Mouse (Mus musculus) granulocyte monocyte progenitor cell, adult 5-6 weeks (primary cell): Measurements from ENCODE around the gene Mastl. TPM values are rescaled to one million over a fixed set of nuclear protein-coding genes. Genes with fewer than 3 reads are reported as not detected.

Experiments used
- ATAC-seq: replicated peaks from 2 replicates; pipeline ENCODE4 v1.8.0; 2016; ENCODE audit warnings: mild to moderate bottlenecking, moderate TSS enrichment, inconsistent platforms; ENCODE audit not compliant: poor library complexity, severe bottlenecking
- total RNA-seq, 2 experiments: library from RNA; stranded (forward) in 1 of 2; stranded (reverse) in 1 of 2; fragments of 200-712, 200-1000 nt in 1 of 2; fragments of >200 nt in 1 of 2; fragmentation: Nextera tagmentation in 1 of 2; gene quantifications; 2 replicates each; pipeline ENCODE4 v1.2.3; 2014 to 2017

Mastl gene
- 5.7 and 8.8 TPM in 2 replicates for total RNA-seq (2014; fragmentation: Nextera tagmentation)
- 9.4 and 11.9 TPM in 2 replicates for total RNA-seq (2017)

GRCm38 (mm10) chr2:23155777-23156607 lies at the start of gene Mastl, which contains the start of gene Yme1l1:
Gene Mastl (minus strand): TSS chr2:23156024.
Gene Yme1l1 (plus strand): TSS chr2:23156369.
- peak; percentile 88 for ATAC-seq

- no peak for ATAC-seq
Observed at GRCm38 (mm10) chr2:23202900-23203670, 47.3 kb upstream of the Mastl start.

DNA sequence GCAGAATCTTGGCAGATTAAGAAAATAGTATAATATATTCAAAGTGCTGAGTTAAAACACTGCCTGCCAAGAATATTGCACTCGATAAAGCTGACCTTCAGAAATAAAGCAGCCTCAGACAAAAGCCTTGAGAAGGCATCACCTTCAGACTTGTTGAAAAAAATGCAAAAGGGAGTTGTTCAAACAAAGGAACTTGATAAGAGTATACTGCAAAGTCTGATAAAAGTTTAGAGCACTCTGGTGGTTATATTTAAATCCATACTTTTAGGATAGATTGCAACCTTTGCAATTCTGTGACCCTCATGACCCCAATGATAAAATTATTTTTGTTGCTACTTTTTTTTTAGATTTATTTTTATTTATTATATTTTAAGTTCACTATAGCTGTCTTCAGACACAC lies 45.2 kb upstream of the Mastl start:
- no peak for ATAC-seq

DNA sequence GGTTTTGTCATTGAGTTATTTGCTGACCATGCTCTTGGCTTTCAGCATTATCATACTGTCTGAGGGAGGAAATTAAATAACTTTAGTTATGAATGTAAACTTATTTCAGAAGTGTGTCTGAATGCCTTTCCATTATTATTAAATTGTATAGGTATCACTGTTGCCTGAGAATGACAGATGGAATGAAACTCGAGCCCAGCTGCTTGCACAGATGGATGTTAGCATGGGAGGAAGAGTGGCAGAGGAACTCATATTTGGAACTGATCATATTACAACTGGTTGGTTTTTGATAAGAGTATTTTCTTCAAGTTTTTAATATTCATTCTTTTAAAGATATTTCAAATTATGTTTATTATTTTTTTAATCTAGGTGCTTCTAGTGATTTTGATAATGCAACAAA lies 38.5 kb upstream of the Mastl start:
- ATAC-seq: no peak

GRCm38 (mm10) chr2:23172305-23172704 lies 16.5 kb upstream of the Mastl start:
- ATAC-seq: peak; percentile 59

- ATAC-seq: peak; percentile 33
Observed at GRCm38 (mm10) chr2:23156608-23157081, 821 bp upstream of the Mastl start.

DNA sequence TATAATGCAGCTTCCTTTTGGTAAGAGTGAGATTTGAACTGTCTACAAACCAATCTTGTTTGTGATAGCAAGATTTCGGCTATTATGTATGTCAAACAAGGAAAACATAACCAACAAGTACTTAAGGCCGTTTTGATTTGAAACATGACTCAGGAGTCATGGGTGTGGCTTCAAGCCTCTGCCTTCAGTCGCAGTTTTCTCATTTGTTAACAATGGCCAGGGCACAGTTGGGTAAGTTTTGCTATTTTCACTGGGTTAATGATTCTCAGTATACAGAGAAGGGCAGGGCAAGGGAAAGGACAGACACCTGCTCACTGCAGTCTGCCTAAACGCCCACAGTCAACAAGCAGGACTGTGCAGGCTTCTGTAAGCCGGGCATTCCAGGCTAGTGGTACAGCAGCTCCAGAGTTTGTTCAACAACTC lies 614 bp downstream of the Mastl start:
- peak; percentile 1; the same call in 1 of the 2 replicates for ATAC-seq

GRCm38 (mm10) chr2:23119573-23119972 lies 36.3 kb downstream of the Mastl start:
- ATAC-seq: no peak

- peak; percentile 58 for ATAC-seq
Observed at GRCm38 (mm10) chr2:23102266-23102665, 53.6 kb downstream of the Mastl start.

DNA sequence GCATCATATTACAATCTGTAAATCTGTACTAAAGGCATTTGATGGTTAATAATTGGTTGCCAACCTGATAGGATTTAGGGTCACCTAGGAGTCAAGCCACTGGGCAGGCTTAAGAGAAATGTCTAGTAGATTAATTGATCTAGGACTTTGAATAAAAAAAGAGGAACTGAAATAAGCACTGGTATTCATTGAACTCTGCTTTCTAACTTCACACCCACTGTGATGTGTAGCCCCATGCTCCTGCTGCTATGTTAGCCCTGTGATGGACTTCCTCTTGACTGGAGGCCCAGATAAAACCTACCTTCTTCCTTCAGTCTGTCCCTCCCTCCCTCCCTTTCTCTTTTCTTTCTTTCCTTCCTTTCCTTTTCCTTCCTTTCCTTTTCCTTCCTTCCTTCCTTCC lies 58.8 kb downstream of the Mastl start:
- ATAC-seq: peak; percentile 72

DNA sequence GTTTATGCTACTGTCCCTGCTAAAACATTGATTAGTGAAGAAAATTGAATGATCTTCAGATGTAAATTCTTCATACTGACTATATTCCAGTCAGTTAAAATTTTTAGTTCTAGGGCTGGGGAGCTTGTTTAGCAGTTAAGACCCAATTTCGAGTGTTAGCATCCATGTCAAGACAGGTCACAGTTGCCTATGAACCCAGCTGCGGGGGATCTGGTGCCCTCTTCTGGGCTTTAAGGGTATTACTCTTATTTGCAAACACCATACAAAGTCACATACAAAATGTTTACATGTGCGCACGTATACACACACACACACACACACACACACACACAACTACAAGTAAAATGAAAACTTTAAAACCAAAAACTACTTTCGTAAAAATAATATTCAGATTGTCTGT lies 63.6 kb downstream of the Mastl start:
- peak; percentile 87 for ATAC-seq

DNA sequence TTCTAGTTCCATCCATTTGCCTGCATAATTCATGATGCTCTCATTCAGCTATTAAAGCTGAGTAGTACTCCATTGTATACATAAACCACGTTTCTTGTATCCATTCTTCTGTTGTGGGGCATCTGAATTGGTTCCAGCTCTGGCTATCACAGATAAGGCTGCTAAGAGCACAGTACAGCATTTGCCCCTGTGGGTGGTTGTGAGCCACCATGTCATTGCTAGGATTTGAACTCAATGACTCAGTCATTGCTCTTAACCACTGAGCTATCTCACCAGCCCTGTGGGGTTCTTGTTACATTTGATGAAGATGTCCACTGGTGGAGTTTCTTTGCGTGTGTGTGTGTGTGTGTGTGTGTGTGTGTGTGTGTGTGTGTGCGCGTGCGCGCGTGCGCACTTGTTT lies 71.3 kb downstream of the Mastl start:
- ATAC-seq: no peak

DNA sequence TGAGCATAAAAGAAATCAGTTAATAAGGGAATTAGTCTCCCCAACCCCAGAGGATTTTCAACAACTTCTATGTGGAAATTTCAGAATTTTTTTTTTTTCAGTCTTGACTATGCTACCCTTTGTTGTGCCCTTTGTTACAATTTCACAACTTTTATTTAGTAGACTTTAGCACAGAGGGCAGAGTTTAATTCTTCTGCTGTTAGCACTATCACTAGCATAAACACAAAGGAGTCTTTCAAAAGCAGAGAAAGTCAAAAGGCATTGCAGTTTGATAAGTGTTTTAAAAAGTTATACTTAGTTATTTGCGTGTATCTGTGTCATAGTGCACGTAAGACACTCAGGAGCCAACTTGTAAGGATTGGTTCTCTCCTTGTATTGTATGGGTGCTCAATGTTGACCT lies 77.2 kb downstream of the Mastl start:
- ATAC-seq: no peak

GRCm38 (mm10) chr2:23077693-23078092 lies 78.1 kb downstream of the Mastl start:
- ATAC-seq: peak; percentile 46; the same call in 1 of the 2 replicates

- no peak for ATAC-seq
Observed at GRCm38 (mm10) chr2:23076783-23077182, 79.0 kb downstream of the Mastl start.

DNA sequence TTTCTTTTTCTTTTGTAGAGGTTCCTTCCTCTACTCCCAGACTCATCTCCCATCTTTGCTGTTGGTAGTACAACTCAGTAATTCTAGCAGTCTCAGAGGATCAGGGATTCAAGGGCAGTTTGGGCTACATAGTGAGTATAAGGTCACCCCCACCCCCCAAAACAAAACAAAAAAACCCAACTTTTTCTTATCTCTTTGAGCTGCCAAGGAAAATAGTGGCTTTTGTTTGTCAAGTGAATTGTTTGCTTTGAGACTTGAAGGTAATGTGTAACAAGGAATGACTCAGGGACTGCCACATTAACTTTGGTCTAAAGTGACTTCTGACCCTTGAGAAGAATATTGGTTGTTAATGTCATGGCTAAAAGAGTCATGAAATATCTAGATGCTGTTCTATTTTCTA lies 80.0 kb downstream of the Mastl start:
- ATAC-seq: no peak

DNA sequence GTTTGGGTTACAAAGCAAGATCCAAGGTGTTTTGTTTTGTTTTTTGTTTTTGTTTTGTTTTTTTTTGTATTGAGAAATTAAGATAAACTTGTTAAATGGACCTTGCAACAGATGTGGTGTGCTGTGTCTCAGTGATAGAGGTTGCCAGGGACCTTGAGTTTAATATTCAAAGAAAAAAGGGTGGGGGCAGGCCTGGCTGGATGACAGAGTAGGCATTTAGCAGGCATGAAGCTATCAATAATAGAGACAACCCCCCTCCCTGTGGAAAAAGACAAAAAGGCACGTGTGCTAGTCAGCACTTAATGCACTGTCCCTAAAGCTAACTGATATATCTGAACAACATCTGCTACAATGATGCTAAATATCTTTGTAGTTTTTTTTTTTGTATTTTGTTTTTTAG lies 84.4 kb downstream of the Mastl start:
- no peak for ATAC-seq

DNA sequence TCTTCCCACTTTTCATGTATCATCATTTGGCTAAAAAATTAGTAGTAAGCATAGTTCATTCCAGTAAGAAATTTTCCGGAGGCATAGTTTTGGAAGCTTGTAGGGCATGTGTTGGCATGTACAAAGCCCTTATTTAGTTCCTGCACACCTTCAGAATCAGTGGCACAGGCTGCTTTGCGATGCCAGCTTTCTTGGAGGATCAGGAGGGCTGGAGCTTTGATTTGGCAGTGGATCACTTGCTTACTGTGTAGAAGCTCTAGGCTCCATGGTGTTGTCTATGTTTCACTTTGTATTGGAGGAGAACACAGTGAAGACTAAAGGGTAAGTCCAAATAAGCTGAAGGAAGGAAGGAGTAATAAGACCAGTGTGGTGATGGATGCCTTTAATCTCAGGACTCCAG lies 85.3 kb downstream of the Mastl start:
- ATAC-seq: no peak

- ATAC-seq: peak; percentile 78
Observed at GRCm38 (mm10) chr2:23068894-23069744, 86.7 kb downstream of the Mastl start.

DNA sequence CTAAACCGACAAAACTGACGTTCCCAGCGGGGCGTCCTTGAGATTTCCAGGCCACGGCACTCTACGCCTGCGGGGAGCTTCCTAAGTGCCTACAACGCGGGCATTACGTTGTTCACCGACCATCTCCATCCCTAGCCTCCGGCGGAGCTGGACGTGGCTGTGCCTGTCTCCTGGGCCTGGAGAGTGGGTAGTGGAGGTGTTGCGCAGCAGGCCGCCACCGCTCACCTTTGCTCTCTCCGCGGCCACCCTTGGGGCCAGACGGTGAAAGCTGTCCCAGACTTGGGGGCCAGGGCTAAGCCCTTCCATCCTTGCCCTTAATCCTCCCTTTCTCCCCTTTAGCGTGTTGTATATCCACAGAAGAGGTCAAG lies 87.5 kb downstream of the Mastl start:
- peak; percentile 12 for ATAC-seq
